29 mouse cellular contexts compared by ENCODE assay signal in the genomic region with DNA sequence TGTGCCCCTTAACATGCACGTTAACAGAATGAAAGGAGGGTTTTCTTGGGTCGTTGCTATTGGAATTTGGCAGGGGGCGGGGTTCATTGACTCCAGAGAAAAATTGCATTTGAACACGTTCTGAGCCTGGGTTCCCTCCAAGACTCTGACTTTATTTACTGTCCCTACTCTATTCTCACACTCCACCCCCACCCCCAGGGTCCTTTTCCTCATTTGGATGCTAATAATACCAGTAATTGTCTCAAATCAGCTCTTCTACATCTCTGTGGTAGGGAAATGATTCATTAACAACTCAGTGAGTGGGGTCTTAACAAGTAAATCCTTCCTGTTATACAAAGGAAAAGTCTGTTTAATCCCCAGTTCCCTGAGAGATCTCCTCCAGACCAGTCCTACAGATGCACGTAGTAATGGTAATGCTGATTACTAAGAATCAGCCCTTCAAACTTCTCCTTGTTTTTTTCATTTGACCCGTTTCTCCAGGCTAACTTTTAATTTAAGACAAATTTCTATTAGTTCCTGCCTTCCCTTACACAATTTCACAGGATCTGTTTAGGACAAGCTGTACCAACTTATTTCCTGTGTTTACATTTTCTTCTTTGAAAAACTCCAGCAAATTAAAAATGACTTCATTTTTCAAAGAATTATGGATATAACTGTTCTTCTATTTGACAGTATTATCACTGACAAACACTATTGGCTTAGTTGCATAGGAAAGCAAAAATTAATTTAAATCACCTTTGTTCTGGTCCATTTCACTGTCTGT. TPM values are rescaled to one million over a fixed set of nuclear protein-coding genes. Genes with fewer than 3 reads are reported as not detected.
DNase-seq lines count a peak whose midpoint lies in the region; ATAC-seq and TF ChIP-seq lines count a peak whose summit lies in the region.
"Had no signal": no experiment of that assay in that cellular context is flagged by ENCODE, and none has a peak within 500 bp of the region (broad histone marks: within the 10 kb centered on the region; RNA-seq: fewer than 3 reads in every experiment).

No protein-coding gene starts in this region.

- peak; percentile 64 for TF ChIP-seq EP300 in liver, postnatal 0 days (IDR thresholded peaks at IDR 0.05; ENCODE audit: low read depth)

- H3K4me3 ChIP-seq in forebrain, embryonic 11.5 days (ENCODE audit: low read depth, low read length): no peak overlapping the region
- no peak overlapping the region for H3K4me3 ChIP-seq in forebrain, postnatal 0 days (ENCODE audit: low read depth, low read length)
- no peak overlapping the region for H3K4me3 ChIP-seq in liver, postnatal 0 days (ENCODE audit: low read depth, low read length)
- H3K4me3 ChIP-seq in liver, embryonic 11.5 days (ENCODE audit: low read depth, low read length): no peak overlapping the region
- no peak overlapping the region for H3K4me3 ChIP-seq in ES-E14 (ENCODE audit: insufficient read depth in 1 of 2, low read depth in 1 of 2, low read length in 2 of 2, poor library complexity in 1 of 2, severe bottlenecking in 1 of 2)
- H3K4me3 ChIP-seq in midbrain, embryonic 13.5 days (replicated peaks): no peak overlapping the region
- H3K4me3 ChIP-seq: erythroblast, embryonic 14.5 days; forebrain, embryonic 13.5 days; liver, embryonic 12.5 days; midbrain, embryonic 12.5 days had no signal

- no peak overlapping the region for H3K27ac ChIP-seq in forebrain, embryonic 11.5 days (ENCODE audit: low read depth, low read length)
- H3K27ac ChIP-seq in forebrain, postnatal 0 days (ENCODE audit: low read depth, low read length): no peak overlapping the region
- H3K27ac ChIP-seq in liver, postnatal 0 days (ENCODE audit: low read depth): no peak overlapping the region
- no peak overlapping the region for H3K27ac ChIP-seq in liver, embryonic 11.5 days (ENCODE audit: low read depth, low read length)
- H3K27ac ChIP-seq in ES-E14 (ENCODE audit: insufficient read depth, low read depth, low read length, poor library complexity, severe bottlenecking): peak overlapping the region; percentile 42; the same call in 1 of the 2 replicates
- H3K27ac ChIP-seq in midbrain, embryonic 13.5 days: no peak overlapping the region
- H3K27ac ChIP-seq: forebrain, embryonic 13.5 days; hindbrain, embryonic 14.5 days; liver, embryonic 12.5 days; midbrain, embryonic 12.5 days had no signal

- no peak overlapping the region for H3K4me2 ChIP-seq in forebrain, embryonic 11.5 days (ENCODE audit: low read depth, low read length, severe bottlenecking)
- H3K4me2 ChIP-seq in forebrain, postnatal 0 days (ENCODE audit: low read depth): no peak overlapping the region
- no peak overlapping the region for H3K4me2 ChIP-seq in liver, postnatal 0 days (ENCODE audit: low read depth, low read length)
- H3K4me2 ChIP-seq in liver, embryonic 11.5 days: no peak overlapping the region
- H3K4me2 ChIP-seq in midbrain, embryonic 13.5 days (replicated peaks): no peak overlapping the region
- H3K4me2 ChIP-seq: forebrain, embryonic 13.5 days; heart, embryonic 11.5 days; hindbrain, embryonic 14.5 days; liver, embryonic 12.5 days; midbrain, embryonic 12.5 days had no signal

- no peak overlapping the region for H3K9ac ChIP-seq in forebrain, embryonic 11.5 days (ENCODE audit: low read length)
- no peak overlapping the region for H3K9ac ChIP-seq in forebrain, postnatal 0 days
- no peak overlapping the region for H3K9ac ChIP-seq in liver, postnatal 0 days (replicated peaks)
- H3K9ac ChIP-seq in liver, embryonic 11.5 days (ENCODE audit: low read depth, low read length): no peak overlapping the region
- H3K9ac ChIP-seq in ES-E14 (ENCODE audit: insufficient read depth, low read depth, low read length, poor library complexity, severe bottlenecking): no peak overlapping the region
- no peak overlapping the region for H3K9ac ChIP-seq in midbrain, embryonic 13.5 days (replicated peaks)
- H3K9ac ChIP-seq: forebrain, embryonic 13.5 days; hindbrain, embryonic 14.5 days; liver, embryonic 12.5 days; midbrain, embryonic 12.5 days had no signal

- in situ Hi-C loops in ES-E14 (cut with MboI; ENCODE audit: low sequenced_read_pairs in 2 of 2, unreplicated experiment in 2 of 2): no loop called here

- no peak for DNase-seq in forebrain, embryonic 11.5 days (ENCODE audit: low spot score)
- DNase-seq in forebrain, postnatal 0 days: no peak
- DNase-seq in liver, postnatal 0 days: no peak
- DNase-seq in liver, embryonic 11.5 days (ENCODE audit: low spot score): no peak
- DNase-seq in ES-E14 (ENCODE audit: low read depth, low spot score): peak; percentile 60
- DNase-seq: adrenal gland, adult 2 months; adrenal gland, postnatal 36 days; cerebellum, adult 2 months; cerebellum, postnatal 14 days; gastrocnemius, postnatal 25 days; heart, adult 18-20 months; heart, postnatal 4 days; kidney, adult 9 months; kidney, postnatal 25 days; lung, adult 18-20 months; thymus, adult 2 months; thymus, postnatal 36 days had no signal

- no peaks in the 10 kb centered on the region for H3K36me3 ChIP-seq in forebrain, embryonic 11.5 days (ENCODE audit: control insufficient read depth, insufficient read depth, low read length)
- H3K36me3 ChIP-seq in forebrain, postnatal 0 days (ENCODE audit: insufficient read depth): no peaks in the 10 kb centered on the region
- H3K36me3 ChIP-seq in liver, postnatal 0 days (replicated peaks; ENCODE audit: insufficient read depth, low read length): no peaks in the 10 kb centered on the region
- H3K36me3 ChIP-seq in liver, embryonic 11.5 days (ENCODE audit: control insufficient read depth, insufficient read depth, low read length): no peaks in the 10 kb centered on the region
- no peaks in the 10 kb centered on the region; the same call in 1 of the 2 replicates for H3K36me3 ChIP-seq in ES-E14 (ENCODE audit: control insufficient read depth, insufficient read depth, low read length, poor library complexity, severe bottlenecking)
- H3K36me3 ChIP-seq in midbrain, embryonic 13.5 days: no peaks in the 10 kb centered on the region
- H3K36me3 ChIP-seq: G1E; liver, embryonic 12.5 days; midbrain, embryonic 12.5 days had no signal

- TF ChIP-seq CTCF in forebrain, postnatal 0 days (IDR thresholded peaks at IDR 0.05; ENCODE audit: low read depth): no peak
- no peak for TF ChIP-seq CTCF in liver, postnatal 0 days (IDR thresholded peaks at IDR 0.05; ENCODE audit: low read depth)

- ATAC-seq in forebrain, embryonic 11.5 days (replicated peaks; ENCODE audit: low FRiP score): 0 out of 2 replicates have a peak, but pooled peaks have one; percentile 33
- no peak for ATAC-seq in forebrain, postnatal 0 days
- no peak for ATAC-seq in liver, postnatal 0 days
- ATAC-seq in liver, embryonic 11.5 days (replicated peaks; ENCODE audit: low FRiP score): no peak
- no peak for ATAC-seq in midbrain, embryonic 13.5 days
- no peak for ATAC-seq in activated CD4-positive, CD25-positive, alpha-beta regulatory T cell, adult 4 months
- ATAC-seq: CD4-positive, CD25-positive, alpha-beta regulatory T cell, adult 4 months; forebrain, embryonic 13.5 days; intestine, postnatal 0 days; liver, embryonic 12.5 days; Patski had no signal

- no peaks in the 10 kb centered on the region for H3K27me3 ChIP-seq in forebrain, embryonic 11.5 days (ENCODE audit: control insufficient read depth, insufficient read depth, low read length)
- no peaks in the 10 kb centered on the region for H3K27me3 ChIP-seq in forebrain, postnatal 0 days (ENCODE audit: insufficient read depth, low read length)
- H3K27me3 ChIP-seq in liver, postnatal 0 days (ENCODE audit: insufficient read depth, low read length): no peaks in the 10 kb centered on the region
- no peaks in the 10 kb centered on the region for H3K27me3 ChIP-seq in liver, embryonic 11.5 days (replicated peaks; ENCODE audit: control insufficient read depth, insufficient read depth, low read length)
- H3K27me3 ChIP-seq in midbrain, embryonic 13.5 days: no peaks in the 10 kb centered on the region
- H3K27me3 ChIP-seq: liver, embryonic 12.5 days; Patski had no signal

- 7% methylated on average over 6 of the region's 6 CpGs for WGBS in forebrain, embryonic 11.5 days
- 8% methylated on average over 6 of the region's 6 CpGs for WGBS in forebrain, postnatal 0 days
- 52% methylated on average over 6 of the region's 6 CpGs for WGBS in liver, postnatal 0 days (ENCODE audit: insufficient replicate concordance)
- WGBS in liver, embryonic 11.5 days: 52% methylated on average over 6 of the region's 6 CpGs
- WGBS in midbrain, embryonic 13.5 days: 17% methylated on average over 6 of the region's 6 CpGs

- no peaks in the 10 kb centered on the region for H3K9me3 ChIP-seq in forebrain, embryonic 11.5 days (ENCODE audit: control insufficient read depth, low read length)
- no peaks in the 10 kb centered on the region for H3K9me3 ChIP-seq in forebrain, postnatal 0 days (ENCODE audit: low read length)
- H3K9me3 ChIP-seq in liver, postnatal 0 days (ENCODE audit: low read length): no peaks in the 10 kb centered on the region
- no peaks in the 10 kb centered on the region for H3K9me3 ChIP-seq in liver, embryonic 11.5 days (ENCODE audit: control insufficient read depth, low read length)
- H3K9me3 ChIP-seq in ES-E14 (ENCODE audit: control insufficient read depth, insufficient read depth, low read depth, low read length): no peaks in the 10 kb centered on the region
- H3K9me3 ChIP-seq in midbrain, embryonic 13.5 days: no peaks in the 10 kb centered on the region
- H3K9me3 ChIP-seq: forebrain, embryonic 13.5 days; G1E; liver, embryonic 12.5 days; midbrain, embryonic 12.5 days had no signal

- H3K4me1 ChIP-seq in forebrain, embryonic 11.5 days (replicated peaks; ENCODE audit: control insufficient read depth, insufficient read depth, low read length): no peaks in the 10 kb centered on the region; the same call in 1 of the 2 replicates
- H3K4me1 ChIP-seq in forebrain, postnatal 0 days (ENCODE audit: insufficient read depth): no peaks in the 10 kb centered on the region
- H3K4me1 ChIP-seq in liver, postnatal 0 days (ENCODE audit: insufficient read depth): no peaks in the 10 kb centered on the region
- no peaks in the 10 kb centered on the region for H3K4me1 ChIP-seq in liver, embryonic 11.5 days (replicated peaks; ENCODE audit: control insufficient read depth, insufficient read depth, low read length)
- peaks cover 0 to 8% of the 10 kb centered on the region in 2 experiments; a peak in 2 of 4 replicates for H3K4me1 ChIP-seq in ES-E14 (ENCODE audit: control insufficient read depth in 2 of 2, insufficient read depth in 2 of 2, low read length in 2 of 2, poor library complexity in 1 of 2)
- no peaks in the 10 kb centered on the region; the same call in 1 of the 2 replicates for H3K4me1 ChIP-seq in midbrain, embryonic 13.5 days (replicated peaks)
- H3K4me1 ChIP-seq: forebrain, embryonic 13.5 days; liver, embryonic 12.5 days had no signal

RNA-seq across cellular contexts. Expression of a gene that starts 33.4 kb away (rescaled TPM):
- 5.8 and 6.9 TPM in 2 replicates for polyA plus RNA-seq in forebrain, embryonic 11.5 days (2014; fragmentation: Nextera tagmentation; extraction: Ambion mirVana)
- total RNA-seq in forebrain, postnatal 0 days (2014; rRNA removed): 27.3 and 32.0 TPM in 2 replicates
- 9.5 and 10.7 TPM in 2 replicates for polyA plus RNA-seq in forebrain, postnatal 0 days (2015; fragmentation: Nextera tagmentation; extraction: Ambion mirVana)
- 3.3 and 5.0 TPM in 2 replicates for polyA plus RNA-seq in liver, postnatal 0 days (2015; fragmentation: Nextera tagmentation; extraction: Ambion mirVana)
- 2.8 and 3.0 TPM in 2 replicates for polyA plus RNA-seq in liver, embryonic 11.5 days (2014; fragmentation: Nextera tagmentation; extraction: Ambion mirVana)
- 5.3 and 5.6 TPM in 2 replicates for total RNA-seq in ES-E14 (2012; rRNA removed)
- 28.5 and 29.0 TPM in 2 replicates for polyA plus RNA-seq in midbrain, embryonic 13.5 days (2015; fragmentation: Nextera tagmentation; extraction: Ambion mirVana)
- polyA plus RNA-seq in activated CD4-positive, CD25-positive, alpha-beta regulatory T cell, adult 4 months (2017; shearing (Covaris generic)): 10 to 100 TPM in 1 of 2 experiments, 1 to 10 TPM in 1; 5.1 to 10.1 TPM
